Mouse (Mus musculus): ENCODE data around the gene Thsd7a. TPM values are rescaled to one million over a fixed set of nuclear protein-coding genes. Genes with fewer than 3 reads are reported as not detected.

Gene Thsd7a
- total RNA-seq, 1 experiment from 2014 or later, result not detected

GRCm38 (mm10) chr6:12457451-12457850, 291.8 kb downstream of the Thsd7a start:
- ATAC-seq (replicated peaks in 1 of 2; ENCODE audit: insufficient read depth in 1 of 2, low FRiP score in 2 of 2, low TSS enrichment in 1 of 2, low read depth in 1 of 2, poor library complexity in 2 of 2, severe bottlenecking in 2 of 2), result no peak

GRCm38 (mm10) chr6:12454876-12455485, 294.2 kb downstream of the Thsd7a start:
- no peak for ATAC-seq (replicated peaks in 1 of 2; ENCODE audit: insufficient read depth in 1 of 2, low FRiP score in 2 of 2, low TSS enrichment in 1 of 2, low read depth in 1 of 2, poor library complexity in 2 of 2, severe bottlenecking in 2 of 2)

GRCm38 (mm10) chr6:12454132-12454531, 295.1 kb downstream of the Thsd7a start:
- no peak for ATAC-seq (replicated peaks in 1 of 2; ENCODE audit: insufficient read depth in 1 of 2, low FRiP score in 2 of 2, low TSS enrichment in 1 of 2, low read depth in 1 of 2, poor library complexity in 2 of 2, severe bottlenecking in 2 of 2)

- ATAC-seq (replicated peaks in 1 of 2; ENCODE audit: insufficient read depth in 1 of 2, low FRiP score in 2 of 2, low TSS enrichment in 1 of 2, low read depth in 1 of 2, poor library complexity in 2 of 2, severe bottlenecking in 2 of 2), result no peak
These were observed 300.4 kb downstream of the Thsd7a start for GRCm38 (mm10) chr6:12448851-12449250.

DNA sequence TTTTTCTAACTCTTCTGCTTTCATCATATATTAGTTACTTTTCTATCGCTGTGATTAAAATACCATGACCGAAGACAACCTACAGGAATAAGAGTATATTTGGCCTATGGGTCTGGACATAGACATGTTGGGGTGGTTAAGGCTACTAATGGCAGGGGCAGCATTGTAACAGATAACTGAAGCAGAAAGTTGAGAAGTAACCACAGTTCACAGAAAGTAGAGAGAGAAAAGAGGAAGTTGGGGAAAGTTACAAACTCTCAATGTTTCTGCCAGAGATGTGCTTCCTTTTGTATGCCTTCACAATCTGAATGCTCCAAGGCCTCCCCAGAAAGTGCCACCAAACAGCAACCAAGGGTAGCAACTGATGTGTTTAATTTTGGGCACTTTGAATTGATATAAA, 303.7 kb downstream of the Thsd7a start:
- peak; percentile 62 to 82 for ATAC-seq (replicated peaks in 1 of 2; ENCODE audit: insufficient read depth in 1 of 2, low FRiP score in 2 of 2, low TSS enrichment in 1 of 2, low read depth in 1 of 2, poor library complexity in 2 of 2, severe bottlenecking in 2 of 2)

GRCm38 (mm10) chr6:12439561-12439960, 309.6 kb downstream of the Thsd7a start:
- no peak for ATAC-seq (replicated peaks in 1 of 2; ENCODE audit: insufficient read depth in 1 of 2, low FRiP score in 2 of 2, low TSS enrichment in 1 of 2, low read depth in 1 of 2, poor library complexity in 2 of 2, severe bottlenecking in 2 of 2)

DNA sequence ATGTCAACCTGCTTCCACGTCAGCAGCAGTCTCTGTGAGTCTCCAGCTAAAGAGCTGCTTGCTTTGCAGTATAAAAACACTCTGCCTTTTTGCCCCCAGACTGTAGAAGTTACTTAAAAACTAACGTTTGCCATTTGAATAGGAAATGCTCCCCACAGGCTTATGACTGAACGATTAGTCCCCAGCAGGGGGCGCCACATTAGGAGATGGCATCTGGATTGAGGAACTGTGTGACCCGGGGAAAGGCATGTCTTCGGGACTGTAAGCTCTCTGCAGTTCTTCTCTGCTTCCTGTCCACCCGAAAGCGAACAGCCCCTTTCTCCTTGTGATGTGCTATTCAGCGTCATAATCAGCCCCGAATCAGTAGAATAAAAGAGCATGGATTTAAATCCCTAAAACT, 330.1 kb downstream of the Thsd7a start:
- no peak for ATAC-seq (replicated peaks in 1 of 2; ENCODE audit: insufficient read depth in 1 of 2, low FRiP score in 2 of 2, low TSS enrichment in 1 of 2, low read depth in 1 of 2, poor library complexity in 2 of 2, severe bottlenecking in 2 of 2)

GRCm38 (mm10) chr6:12416976-12417375, 332.2 kb downstream of the Thsd7a start:
- ATAC-seq (replicated peaks in 1 of 2; ENCODE audit: insufficient read depth in 1 of 2, low FRiP score in 2 of 2, low TSS enrichment in 1 of 2, low read depth in 1 of 2, poor library complexity in 2 of 2, severe bottlenecking in 2 of 2), result no peak

GRCm38 (mm10) chr6:12404441-12404840, 344.8 kb downstream of the Thsd7a start:
- ATAC-seq (replicated peaks in 1 of 2; ENCODE audit: insufficient read depth in 1 of 2, low FRiP score in 2 of 2, low TSS enrichment in 1 of 2, low read depth in 1 of 2, poor library complexity in 2 of 2, severe bottlenecking in 2 of 2), result no peak

- ATAC-seq (replicated peaks in 1 of 2; ENCODE audit: insufficient read depth in 1 of 2, low FRiP score in 2 of 2, low TSS enrichment in 1 of 2, low read depth in 1 of 2, poor library complexity in 2 of 2, severe bottlenecking in 2 of 2), result no peak
These were observed 346.2 kb downstream of the Thsd7a start for GRCm38 (mm10) chr6:12402996-12403395.

- no peak for ATAC-seq (replicated peaks in 1 of 2; ENCODE audit: insufficient read depth in 1 of 2, low FRiP score in 2 of 2, low TSS enrichment in 1 of 2, low read depth in 1 of 2, poor library complexity in 2 of 2, severe bottlenecking in 2 of 2)
These were observed 351.3 kb downstream of the Thsd7a start for GRCm38 (mm10) chr6:12397776-12398522.

GRCm38 (mm10) chr6:12393574-12394380, 355.4 kb downstream of the Thsd7a start:
- peak; percentile 69 to 84 for ATAC-seq (replicated peaks in 1 of 2; ENCODE audit: insufficient read depth in 1 of 2, low FRiP score in 2 of 2, low TSS enrichment in 1 of 2, low read depth in 1 of 2, poor library complexity in 2 of 2, severe bottlenecking in 2 of 2)

DNA sequence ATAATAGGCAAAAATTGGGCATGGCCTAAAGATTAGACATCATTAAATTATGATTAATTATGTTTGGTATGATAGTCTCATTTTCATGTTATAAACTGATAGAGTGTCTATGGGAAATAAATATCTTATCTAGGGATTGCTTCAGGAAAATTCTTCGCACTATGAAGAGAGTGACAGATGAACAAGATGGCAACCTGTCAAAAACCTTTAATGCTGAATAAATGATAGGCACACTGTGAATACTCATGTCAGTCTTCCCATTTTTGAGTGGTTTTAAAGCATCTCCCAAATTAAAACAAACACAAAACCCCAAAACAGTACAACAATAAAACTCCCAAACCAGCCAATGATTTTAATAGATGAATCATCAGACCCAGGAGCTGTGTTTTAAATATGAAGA, 362.5 kb downstream of the Thsd7a start:
- no peak for ATAC-seq (replicated peaks in 1 of 2; ENCODE audit: insufficient read depth in 1 of 2, low FRiP score in 2 of 2, low TSS enrichment in 1 of 2, low read depth in 1 of 2, poor library complexity in 2 of 2, severe bottlenecking in 2 of 2)

GRCm38 (mm10) chr6:12385591-12385990, 363.6 kb downstream of the Thsd7a start:
- no peak for ATAC-seq (replicated peaks in 1 of 2; ENCODE audit: insufficient read depth in 1 of 2, low FRiP score in 2 of 2, low TSS enrichment in 1 of 2, low read depth in 1 of 2, poor library complexity in 2 of 2, severe bottlenecking in 2 of 2)

DNA sequence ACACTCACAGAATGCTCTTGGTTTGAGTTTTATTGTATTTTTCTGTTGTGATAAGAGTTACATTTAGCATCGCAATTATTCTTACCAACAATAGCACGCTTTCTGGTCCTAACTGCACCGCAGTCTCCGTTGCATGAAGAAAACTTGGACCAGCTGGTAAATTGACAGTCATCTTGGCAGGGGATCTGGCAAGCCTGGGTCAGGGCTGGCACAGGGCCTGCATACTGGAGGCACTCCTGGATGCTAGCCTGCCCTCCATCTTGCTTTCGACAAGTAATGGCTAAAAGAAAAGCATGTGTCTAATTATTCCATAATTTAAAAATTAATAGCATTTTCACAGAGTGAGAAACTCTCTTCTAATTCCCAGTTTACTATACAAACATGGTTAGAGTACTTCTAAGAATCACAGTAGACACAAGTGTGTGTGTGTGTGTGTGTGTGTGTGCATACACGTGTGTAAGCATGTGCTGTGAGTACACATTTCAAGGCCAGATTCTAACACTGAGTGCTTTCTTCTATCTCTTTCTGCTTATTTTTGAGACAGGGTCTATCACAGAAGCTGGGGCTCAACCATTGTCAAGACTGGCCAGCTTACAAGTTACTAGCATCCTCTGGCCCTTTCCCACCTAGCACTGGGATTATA, 368.0 kb downstream of the Thsd7a start:
- no peak for ATAC-seq (replicated peaks in 1 of 2; ENCODE audit: insufficient read depth in 1 of 2, low FRiP score in 2 of 2, low TSS enrichment in 1 of 2, low read depth in 1 of 2, poor library complexity in 2 of 2, severe bottlenecking in 2 of 2)

- ATAC-seq (replicated peaks in 1 of 2; ENCODE audit: insufficient read depth in 1 of 2, low FRiP score in 2 of 2, low TSS enrichment in 1 of 2, low read depth in 1 of 2, poor library complexity in 2 of 2, severe bottlenecking in 2 of 2), result no peak
These were observed 368.5 kb downstream of the Thsd7a start for GRCm38 (mm10) chr6:12380717-12381116.

DNA sequence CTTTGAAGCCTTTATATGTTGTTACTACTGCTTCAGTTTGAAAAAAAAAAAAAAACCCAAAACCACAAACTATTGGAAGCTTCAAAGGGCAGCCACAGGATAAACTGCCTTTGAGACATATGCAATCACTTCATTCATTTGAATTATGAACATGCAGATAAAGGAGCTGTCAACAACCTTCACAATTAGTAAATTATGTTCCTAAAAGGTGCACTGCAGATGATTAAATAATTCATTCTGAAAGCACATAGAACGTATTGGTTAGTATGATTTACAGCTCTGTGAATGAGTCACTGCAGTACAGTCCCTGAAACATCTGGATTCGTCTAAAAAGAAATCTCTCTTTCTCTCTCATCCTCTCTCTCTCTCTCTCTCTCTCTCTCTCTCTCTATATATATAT, 390.5 kb downstream of the Thsd7a start:
- no peak for ATAC-seq (replicated peaks in 1 of 2; ENCODE audit: insufficient read depth in 1 of 2, low FRiP score in 2 of 2, low TSS enrichment in 1 of 2, low read depth in 1 of 2, poor library complexity in 2 of 2, severe bottlenecking in 2 of 2)

DNA sequence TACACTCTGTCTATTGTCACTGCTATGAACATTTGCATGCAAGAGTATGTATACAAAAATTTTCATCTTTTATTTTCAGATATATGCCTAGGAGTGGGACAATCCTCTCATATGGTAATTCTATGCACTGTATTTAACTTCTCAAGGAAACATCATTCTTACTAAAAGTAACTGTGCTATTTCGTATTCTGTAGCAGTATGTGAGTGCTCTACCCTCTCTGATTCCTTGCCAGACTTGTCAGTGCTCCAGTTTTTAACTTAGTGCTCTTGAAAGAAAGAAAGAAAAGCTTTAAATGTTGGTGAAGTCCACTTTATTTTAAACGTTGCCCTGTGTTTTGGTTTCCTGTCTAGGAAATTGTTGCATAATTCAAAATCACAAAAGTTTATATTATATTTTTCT, 395.6 kb downstream of the Thsd7a start:
- no peak for ATAC-seq (replicated peaks in 1 of 2; ENCODE audit: insufficient read depth in 1 of 2, low FRiP score in 2 of 2, low TSS enrichment in 1 of 2, low read depth in 1 of 2, poor library complexity in 2 of 2, severe bottlenecking in 2 of 2)
